Mouse (Mus musculus): Measurements from ENCODE around the gene Fgf6. TPM values are rescaled to one million over a fixed set of nuclear protein-coding genes. Genes with fewer than 3 reads are reported as not detected.

Fgf6 gene
- polyA plus RNA-seq, 1 experiment = not detected

- TF ChIP-seq POLR2A (IDR thresholded peaks at IDR 0.05; ENCODE audit: borderline replicate concordance, extremely low read depth, insufficient read depth, insufficient read length, poor library complexity, severe bottlenecking) = no peak
- TF ChIP-seq CTCF (IDR thresholded peaks at IDR 0.05; ENCODE audit: borderline replicate concordance, extremely low read depth, insufficient read depth, insufficient read length) = no peak
Measured at GRCm38 (mm10) chr6:127020431-127020830, 5.0 kb downstream of the Fgf6 start.

GRCm38 (mm10) chr6:127024836-127025235 lies 9.4 kb downstream of the Fgf6 start:
- DNase-seq (ENCODE audit: low read depth) = no peak
- TF ChIP-seq CTCF (IDR thresholded peaks at IDR 0.05; ENCODE audit: borderline replicate concordance, extremely low read depth, insufficient read depth, insufficient read length) (no peak), POLR2A (IDR thresholded peaks at IDR 0.05; ENCODE audit: borderline replicate concordance, extremely low read depth, insufficient read depth, insufficient read length, poor library complexity, severe bottlenecking) (no peak)

More at GRCm38 (mm10) chr6:127020431-127020830, 5.0 kb downstream of the Fgf6 start:
- DNase-seq (ENCODE audit: low read depth) = peak; percentile 3

- DNase-seq (ENCODE audit: low read depth) = peak; percentile 60
- TF ChIP-seq CTCF (IDR thresholded peaks at IDR 0.05; ENCODE audit: borderline replicate concordance, extremely low read depth, insufficient read depth, insufficient read length) = peak; percentile 72; the same call in 1 of the 2 replicates
- TF ChIP-seq POLR2A (IDR thresholded peaks at IDR 0.05; ENCODE audit: borderline replicate concordance, extremely low read depth, insufficient read depth, insufficient read length, poor library complexity, severe bottlenecking) = no peak
Measured at GRCm38 (mm10) chr6:127034760-127035159, 19.4 kb downstream of the Fgf6 start.

- TF ChIP-seq CTCF (IDR thresholded peaks at IDR 0.05; ENCODE audit: borderline replicate concordance, extremely low read depth, insufficient read depth, insufficient read length) (no peak), POLR2A (IDR thresholded peaks at IDR 0.05; ENCODE audit: borderline replicate concordance, extremely low read depth, insufficient read depth, insufficient read length, poor library complexity, severe bottlenecking) (no peak)
- peak; percentile 75 for DNase-seq (ENCODE audit: low read depth)
Measured at GRCm38 (mm10) chr6:127044909-127045308, 29.5 kb downstream of the Fgf6 start.

- DNase-seq (ENCODE audit: low read depth) = no peak
Measured at GRCm38 (mm10) chr6:127050847-127051246, 35.5 kb downstream of the Fgf6 start.

GRCm38 (mm10) chr6:127056990-127057588 lies 41.7 kb downstream of the Fgf6 start:
- TF ChIP-seq POLR2A (IDR thresholded peaks at IDR 0.05; ENCODE audit: borderline replicate concordance, extremely low read depth, insufficient read depth, insufficient read length, poor library complexity, severe bottlenecking) = no peak
- no peak for TF ChIP-seq CTCF (IDR thresholded peaks at IDR 0.05; ENCODE audit: borderline replicate concordance, extremely low read depth, insufficient read depth, insufficient read length)

More at GRCm38 (mm10) chr6:127050847-127051246, 35.5 kb downstream of the Fgf6 start:
- no peak for TF ChIP-seq POLR2A (IDR thresholded peaks at IDR 0.05; ENCODE audit: borderline replicate concordance, extremely low read depth, insufficient read depth, insufficient read length, poor library complexity, severe bottlenecking)
- TF ChIP-seq CTCF (IDR thresholded peaks at IDR 0.05; ENCODE audit: borderline replicate concordance, extremely low read depth, insufficient read depth, insufficient read length) = no peak

GRCm38 (mm10) chr6:127059975-127060374 lies 44.6 kb downstream of the Fgf6 start:
- TF ChIP-seq CTCF (IDR thresholded peaks at IDR 0.05; ENCODE audit: borderline replicate concordance, extremely low read depth, insufficient read depth, insufficient read length) = no peak
- TF ChIP-seq POLR2A (IDR thresholded peaks at IDR 0.05; ENCODE audit: borderline replicate concordance, extremely low read depth, insufficient read depth, insufficient read length, poor library complexity, severe bottlenecking) = no peak
- DNase-seq (ENCODE audit: low read depth) = no peak

More at GRCm38 (mm10) chr6:127056990-127057588, 41.7 kb downstream of the Fgf6 start:
- no peak for DNase-seq (ENCODE audit: low read depth)

GRCm38 (mm10) chr6:127063915-127064314 lies 48.5 kb downstream of the Fgf6 start:
- TF ChIP-seq POLR2A (IDR thresholded peaks at IDR 0.05; ENCODE audit: borderline replicate concordance, extremely low read depth, insufficient read depth, insufficient read length, poor library complexity, severe bottlenecking) (no peak), CTCF (IDR thresholded peaks at IDR 0.05; ENCODE audit: borderline replicate concordance, extremely low read depth, insufficient read depth, insufficient read length) (no peak)

GRCm38 (mm10) chr6:127064815-127065214 lies 49.4 kb downstream of the Fgf6 start:
- TF ChIP-seq CTCF (IDR thresholded peaks at IDR 0.05; ENCODE audit: borderline replicate concordance, extremely low read depth, insufficient read depth, insufficient read length) = no peak
- no peak for TF ChIP-seq POLR2A (IDR thresholded peaks at IDR 0.05; ENCODE audit: borderline replicate concordance, extremely low read depth, insufficient read depth, insufficient read length, poor library complexity, severe bottlenecking)
- no peak for DNase-seq (ENCODE audit: low read depth)

More at GRCm38 (mm10) chr6:127063915-127064314, 48.5 kb downstream of the Fgf6 start:
- no peak for DNase-seq (ENCODE audit: low read depth)

GRCm38 (mm10) chr6:127072817-127073216 lies 57.4 kb downstream of the Fgf6 start, which contains the start of gene Fgf23:
TSS of gene Fgf23 (plus strand) at chr6:127072902.
- DNase-seq (ENCODE audit: low read depth) = peak; percentile 18
- TF ChIP-seq POLR2A (IDR thresholded peaks at IDR 0.05; ENCODE audit: borderline replicate concordance, extremely low read depth, insufficient read depth, insufficient read length, poor library complexity, severe bottlenecking) (no peak), CTCF (IDR thresholded peaks at IDR 0.05; ENCODE audit: borderline replicate concordance, extremely low read depth, insufficient read depth, insufficient read length) (peak; percentile 11; the same call in 1 of the 2 replicates)

Other genes with a start within 250 kb of the Fgf6 start
- gene Ndufa9, start 166.4 kb upstream of the Fgf6 start, polyA plus RNA-seq (2012; rRNA removed) = 95.3 and 99.2 TPM in 2 replicates
- gene Akap3, start 162.5 kb upstream of the Fgf6 start, polyA plus RNA-seq (2012; rRNA removed) = 0.11 and 0.16 TPM in 2 replicates
- 0.06 TPM in 1 of 2 replicates, not detected in the other for gene Dyrk4, start 93.7 kb upstream of the Fgf6 start, polyA plus RNA-seq (2012; rRNA removed)
- 16.8 and 33.8 TPM in 2 replicates for gene Rad51ap1, start 76.0 kb upstream of the Fgf6 start, polyA plus RNA-seq (2012; rRNA removed)
- 21.2 and 22.4 TPM in 2 replicates for gene D6Wsu163e, start 75.6 kb upstream of the Fgf6 start, polyA plus RNA-seq (2012; rRNA removed)
- 0.29 and 0.34 TPM in 2 replicates for gene Fgf23, start 57.3 kb downstream of the Fgf6 start, polyA plus RNA-seq (2012; rRNA removed)
- gene Tigar, start 94.0 kb downstream of the Fgf6 start, polyA plus RNA-seq (2012; rRNA removed) = 11.6 and 12.1 TPM in 2 replicates
- 125 and 131 TPM in 2 replicates for gene Ccnd2, start 136.6 kb downstream of the Fgf6 start, polyA plus RNA-seq (2012; rRNA removed)